Mouse (Mus musculus): ENCODE measurements around the gene Slc31a1. TPM values are rescaled to one million over a fixed set of nuclear protein-coding genes. Genes with fewer than 3 reads are reported as not detected.
A peak's percentile ranks its signal among the peaks of the same experiment; 100 is the strongest.

Slc31a1 gene
- total RNA-seq (2021) = 10 to 100 TPM; 17.3 to 18.7 TPM
- long read RNA-seq, experiment 1, transcript Slc31a1-201 (5 exons, 3,718 nt) = major isoform, 41 of 45 reads
- long read RNA-seq, experiment 1, partial matches to known transcripts = 1 of 45 reads
- long read RNA-seq, experiment 1, other reads (novel, unspliced or antisense) = 3 of 45 reads
- long read RNA-seq, experiment 2, transcript Slc31a1-201 (5 exons, 3,718 nt) = major isoform, 16 of 20 reads
- long read RNA-seq, experiment 2, partial matches to known transcripts = 1 of 20 reads
- long read RNA-seq, experiment 2, other reads (novel, unspliced or antisense) = 3 of 20 reads

- DNase-seq = peak; percentile 96 to 99
Measured at GRCm38 (mm10) chr4:62360088-62360804, at the start of gene Slc31a1, which contains the start of gene Fkbp15. Slc31a1 (plus strand) TSS chr4:62360727. Fkbp15 (minus strand) TSS chr4:62360548.

- DNase-seq = no peak
Measured at GRCm38 (mm10) chr4:62312821-62313220, 47.7 kb upstream of the Slc31a1 start.

- DNase-seq = no peak
Measured at GRCm38 (mm10) chr4:62313641-62314211, 46.8 kb upstream of the Slc31a1 start.

GRCm38 (mm10) chr4:62314516-62314915, 46.0 kb upstream of the Slc31a1 start:
- no peak for DNase-seq

GRCm38 (mm10) chr4:62316456-62316855, 44.1 kb upstream of the Slc31a1 start:
- no peak for DNase-seq

- DNase-seq = no peak
Measured at GRCm38 (mm10) chr4:62318294-62318693, 42.2 kb upstream of the Slc31a1 start.

- DNase-seq = peak in 1 of 2 experiments; percentile 64
Measured at GRCm38 (mm10) chr4:62322684-62323083, 37.8 kb upstream of the Slc31a1 start.

- no peak for DNase-seq
Measured at GRCm38 (mm10) chr4:62326111-62326510, 34.4 kb upstream of the Slc31a1 start.

- peak in 1 of 2 experiments; percentile 39 for DNase-seq
Measured at GRCm38 (mm10) chr4:62328941-62329660, 31.4 kb upstream of the Slc31a1 start.

GRCm38 (mm10) chr4:62331977-62332376, 28.6 kb upstream of the Slc31a1 start:
- DNase-seq = no peak

GRCm38 (mm10) chr4:62338536-62338935, 22.0 kb upstream of the Slc31a1 start:
- DNase-seq = no peak

GRCm38 (mm10) chr4:62344000-62344399, 16.5 kb upstream of the Slc31a1 start:
- DNase-seq = peak in 1 of 2 experiments; percentile 49

- no peak for DNase-seq
Measured at GRCm38 (mm10) chr4:62345827-62346226, 14.7 kb upstream of the Slc31a1 start.

GRCm38 (mm10) chr4:62347605-62348328, 12.8 kb upstream of the Slc31a1 start:
- peak; percentile 30 to 55 for DNase-seq

GRCm38 (mm10) chr4:62348329-62348705, 12.2 kb upstream of the Slc31a1 start:
- no peak for DNase-seq

GRCm38 (mm10) chr4:62349371-62349770, 11.2 kb upstream of the Slc31a1 start:
- DNase-seq = peak in 1 of 2 experiments; percentile 31

GRCm38 (mm10) chr4:62357631-62358148, 2.8 kb upstream of the Slc31a1 start:
- DNase-seq = no peak

- no peak for DNase-seq
Measured at GRCm38 (mm10) chr4:62359256-62359775, 1.2 kb upstream of the Slc31a1 start.

- DNase-seq = peak in 1 of 2 experiments; percentile 41
Measured at GRCm38 (mm10) chr4:62360805-62361455, 403 bp downstream of the Slc31a1 start.

GRCm38 (mm10) chr4:62361571-62361970, 1.0 kb downstream of the Slc31a1 start:
- DNase-seq = no peak

GRCm38 (mm10) chr4:62361997-62362396, 1.5 kb downstream of the Slc31a1 start:
- no peak for DNase-seq
